Mouse (Mus musculus) right cerebral cortex, postnatal 25 days (tissue): ENCODE data around the gene Rabepk.
"Not testable (repeated sequence)": the region's sequence is repeated elsewhere in the genome, so short reads cannot be mapped to it uniquely, and the experiment has no call there.

ENCODE experiments used
- DNase-seq: peaks from one replicate; pipeline ENCODE4 v3.0.0; 2022

Gene Rabepk

GRCm38 (mm10) chr2:34799357-34800256 is at the start of gene Rabepk:
Gene Rabepk, minus strand, starts transcription at chr2:34799912.
- DNase-seq, result peak; percentile 81

- no peak for DNase-seq
Observed at GRCm38 (mm10) chr2:34847702-34848101, 48.0 kb upstream of the Rabepk start.

GRCm38 (mm10) chr2:34843211-34843939 is 43.7 kb upstream of the Rabepk start:
- no peak for DNase-seq

DNA sequence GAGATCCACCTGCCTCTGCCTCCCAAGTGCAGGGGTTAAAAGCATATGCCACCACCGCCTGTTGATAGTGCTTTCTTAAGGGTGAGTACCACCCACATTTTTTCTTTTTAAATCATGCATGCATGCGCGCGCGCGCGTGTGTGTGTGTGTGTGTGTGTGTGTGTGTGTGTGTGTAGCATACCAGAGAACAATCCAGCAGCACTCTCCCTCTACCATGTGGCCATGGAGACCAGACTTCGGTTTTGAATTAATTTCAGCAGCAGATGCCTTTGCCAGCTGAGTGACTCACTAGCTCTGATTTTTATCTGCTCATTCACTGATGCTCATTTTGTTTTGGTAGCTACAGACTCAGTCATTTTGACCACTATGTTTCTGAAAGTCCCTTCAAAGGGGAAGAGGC is 42.0 kb upstream of the Rabepk start:
- DNase-seq, result peak; percentile 51

GRCm38 (mm10) chr2:34840143-34840542 is 40.4 kb upstream of the Rabepk start:
- DNase-seq, result not testable (repeated sequence)

DNA sequence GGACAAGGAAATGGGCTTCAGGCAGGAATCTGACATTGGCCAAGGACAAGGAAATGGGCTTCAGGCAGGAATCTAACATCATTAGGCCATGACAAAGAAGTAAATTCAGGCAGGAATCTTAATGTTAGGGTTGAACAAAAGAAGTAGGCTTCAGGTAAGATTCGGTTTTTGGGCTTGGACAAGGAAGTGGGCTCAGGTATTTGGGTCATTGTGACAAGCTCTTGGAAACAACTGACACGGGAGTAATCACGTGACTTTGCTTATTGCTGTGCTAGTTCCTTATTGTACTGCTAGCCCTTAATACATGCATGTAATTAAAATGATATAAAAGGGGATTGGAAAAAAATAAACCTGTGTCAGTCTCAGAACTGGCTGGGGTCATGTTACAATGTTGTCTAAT is 36.0 kb upstream of the Rabepk start:
- DNase-seq, result no peak

GRCm38 (mm10) chr2:34833624-34834023 is 33.9 kb upstream of the Rabepk start:
- no peak for DNase-seq

- DNase-seq, result not testable (repeated sequence)
Observed at GRCm38 (mm10) chr2:34832766-34833457, 33.2 kb upstream of the Rabepk start, which contains the start of gene Gm34653. Gene Gm34653, plus strand, starts transcription at chr2:34833007.

DNA sequence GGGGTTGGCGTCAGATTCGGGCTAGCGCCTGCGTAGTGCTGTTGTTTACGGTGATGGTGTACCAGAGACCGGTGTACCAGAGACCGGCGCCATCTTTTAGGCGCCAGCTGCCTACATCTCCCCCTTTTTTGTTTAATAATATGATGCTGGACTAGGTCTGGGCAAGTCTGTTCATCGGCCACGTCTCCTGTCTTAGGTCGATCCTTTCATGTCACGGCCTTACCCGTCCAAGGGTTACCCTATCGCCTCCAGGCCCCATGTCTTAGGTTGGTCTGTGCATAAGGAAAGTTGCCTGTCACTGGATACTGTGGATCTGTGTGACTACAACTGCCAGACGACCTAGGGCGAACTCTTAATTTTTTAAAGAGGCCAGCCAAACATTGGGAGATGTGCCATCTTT is 30.4 kb upstream of the Rabepk start:
- not testable (repeated sequence) for DNase-seq

- DNase-seq, result no peak
Observed at GRCm38 (mm10) chr2:34828026-34828425, 28.3 kb upstream of the Rabepk start.

DNA sequence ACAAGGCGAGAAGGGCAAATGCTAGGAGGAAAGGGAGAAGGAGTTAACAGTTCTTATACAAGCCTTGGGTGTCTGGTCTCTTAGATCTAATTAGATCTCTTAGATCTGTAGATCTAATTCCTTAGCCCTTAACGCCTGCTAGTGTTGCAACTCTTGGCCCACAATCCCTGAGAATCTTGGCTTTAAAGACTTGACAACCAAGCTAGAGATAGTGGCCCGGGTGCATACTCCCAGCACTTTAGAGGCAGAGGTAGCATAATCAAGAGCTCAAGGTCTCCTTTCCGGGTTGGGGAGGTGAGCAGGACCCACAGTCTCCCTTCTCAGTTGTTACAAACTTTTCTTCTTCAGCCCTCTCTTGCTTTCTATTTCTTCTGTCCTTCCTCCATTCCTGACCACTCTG is 27.9 kb upstream of the Rabepk start:
- no peak for DNase-seq

- DNase-seq, result no peak
Observed at GRCm38 (mm10) chr2:34826460-34827231, 26.9 kb upstream of the Rabepk start.

GRCm38 (mm10) chr2:34825827-34826459 is 26.2 kb upstream of the Rabepk start, which contains the start of gene Fbxw2:
Gene Fbxw2, minus strand, starts transcription at chr2:34826311.
- DNase-seq, result peak; percentile 94

GRCm38 (mm10) chr2:34818492-34818891 is 18.8 kb upstream of the Rabepk start:
- DNase-seq, result no peak

GRCm38 (mm10) chr2:34815893-34816292 is 16.2 kb upstream of the Rabepk start:
- not testable (repeated sequence) for DNase-seq

GRCm38 (mm10) chr2:34812706-34813105 is 13.0 kb upstream of the Rabepk start:
- no peak for DNase-seq

- DNase-seq, result no peak
Observed at GRCm38 (mm10) chr2:34810775-34811174, 11.1 kb upstream of the Rabepk start.

DNA sequence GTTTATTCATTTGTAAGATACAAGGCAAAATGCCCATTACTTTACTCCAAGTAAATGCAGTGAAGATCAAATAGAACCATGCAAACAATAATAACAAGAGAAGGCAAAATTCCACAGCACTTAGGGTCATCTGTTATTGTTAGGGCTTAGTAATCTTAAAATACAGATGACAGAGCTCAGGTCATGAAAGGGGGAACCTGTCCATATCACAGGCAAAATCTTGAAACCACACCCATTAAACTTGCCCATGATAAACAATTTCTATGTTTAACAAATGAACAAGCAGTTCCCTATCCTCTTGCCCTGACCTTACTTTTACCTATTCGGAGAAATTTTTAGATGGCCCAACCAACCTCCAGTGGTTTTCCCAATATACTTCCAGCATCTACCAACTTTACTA is 9.9 kb upstream of the Rabepk start:
- no peak for DNase-seq

- no peak for DNase-seq
Observed at GRCm38 (mm10) chr2:34808057-34808456, 8.3 kb upstream of the Rabepk start.

- DNase-seq, result no peak
Observed at GRCm38 (mm10) chr2:34805364-34805950, 5.7 kb upstream of the Rabepk start.

GRCm38 (mm10) chr2:34804815-34805214 is 5.1 kb upstream of the Rabepk start:
- no peak for DNase-seq
